Mouse (Mus musculus) stomach, embryonic 16.5 days (tissue): ENCODE measurements around the gene Sft2d1. TPM values are rescaled to one million over a fixed set of nuclear protein-coding genes. Genes with fewer than 3 reads are reported as not detected.

ENCODE experiments used
- ATAC-seq: fragments of 200-750 bp; cut with Nextera tagmentation; 2 replicates; pipeline ENCODE4 v1.8.0; 2017; ENCODE audit warnings: moderate number of reproducible peaks, moderate TSS enrichment; ENCODE audit not compliant: insufficient read depth, low FRiP score
- H3K27ac ChIP-seq: fragments of 300-500 bp; sonication (generic); 2 replicates; pipeline ENCODE4 v1.5.1; 2014; ENCODE audit warnings: low read length
- H3K27me3 ChIP-seq: fragments of 300-500 bp; sonication (generic); 2 replicates; pipeline ENCODE4 v1.6.1; 2014; ENCODE audit warnings: low read length, control low read depth, mixed read lengths; ENCODE audit not compliant: control insufficient read depth, insufficient read depth
- H3K36me3 ChIP-seq: fragments of 300-500 bp; sonication (generic); 2 replicates; pipeline ENCODE4 v1.6.1; 2014; ENCODE audit warnings: low read length; ENCODE audit not compliant: control insufficient read depth, insufficient read depth
- H3K4me1 ChIP-seq: fragments of 300-500 bp; sonication (generic); 2 replicates; pipeline ENCODE4 v1.6.1; 2014; ENCODE audit warnings: low read length, control low read depth, mixed read lengths; ENCODE audit not compliant: control insufficient read depth, insufficient read depth
- H3K4me2 ChIP-seq: fragments of 300-500 bp; sonication (generic); 2 replicates; pipeline ENCODE4 v1.6.1; 2014; ENCODE audit warnings: low read depth, low read length, mixed read lengths
- H3K4me3 ChIP-seq: fragments of 300-500 bp; sonication (generic); replicated peaks from 2 replicates; pipeline ENCODE4 v1.5.1; 2014; ENCODE audit warnings: mild to moderate bottlenecking, low read length
- H3K9ac ChIP-seq: fragments of 300-500 bp; sonication (generic); 2 replicates; pipeline ENCODE4 v1.6.1; 2014; ENCODE audit warnings: low read length
- H3K9me3 ChIP-seq: fragments of 300-500 bp; sonication (generic); replicated peaks from 2 replicates; pipeline ENCODE4 v1.6.1; 2016; ENCODE audit warnings: low read length, control low read depth; ENCODE audit not compliant: control insufficient read depth
- WGBS: fragments of 180-500 bp; shearing (Covaris S2); extraction: QIAGEN DNeasy Blood & Tissue Kit; methylation state at CpG from one replicate; pipeline ENCODE4 v1.1.7; 2014; 5-methylcytosine and 5-hydroxymethylcytosine counted together
- polyA plus RNA-seq: library from polyadenylated mRNA; unstranded; fragments of >200 nt; fragmentation: Nextera tagmentation; extraction: Ambion mirVana; gene quantifications from 2 replicates; pipeline ENCODE4 v1.2.1, GENCODE M21; 2015

The Sft2d1 gene
- polyA plus RNA-seq, 1 experiment from 2014 or later = 74.8 TPM

DNA sequence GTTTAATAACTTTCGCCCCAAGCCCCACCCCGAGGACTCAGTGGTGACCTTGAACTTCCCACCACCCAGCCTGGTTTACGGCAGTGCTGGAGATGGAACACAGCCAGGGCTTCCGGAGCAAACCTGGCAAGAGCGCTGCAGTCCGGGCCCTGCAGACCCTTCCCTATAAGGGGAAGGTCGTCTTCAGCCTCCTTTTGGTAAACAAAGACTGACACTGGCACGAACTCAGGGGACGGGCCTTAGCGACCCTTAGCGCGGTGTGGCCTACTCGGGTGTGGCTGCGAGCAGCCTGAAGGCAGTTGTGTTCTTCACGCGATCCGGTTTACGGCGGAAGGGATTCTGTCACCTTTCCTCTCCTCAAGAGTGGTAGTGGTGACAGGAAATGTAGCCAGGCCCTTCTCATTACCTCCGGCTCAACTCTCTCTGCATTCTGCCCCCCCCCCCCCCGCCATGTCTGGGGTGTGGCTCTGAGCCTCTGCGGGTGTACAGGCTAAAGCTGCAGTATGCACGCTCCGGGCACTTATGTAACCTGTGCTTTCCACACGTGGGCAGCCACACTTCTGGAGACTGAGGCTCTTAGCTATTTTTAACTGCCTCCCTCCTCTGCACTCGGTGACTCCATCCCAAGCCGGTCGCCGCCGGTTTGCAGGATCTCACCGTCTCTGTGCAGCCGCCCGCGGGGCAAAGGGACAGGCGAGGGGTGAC, 27.9 kb upstream of the Sft2d1 start, which contains the start of gene Mpc1:
Gene Mpc1, plus strand, starts transcription at position 84 of the 705 bp plus-strand sequence.
- WGBS = under 1% methylated on average over 35 of the region's 35 CpGs
- Histone ChIP-seq H3K4me2 (peak within 1 kb of the TSS; percentile 99), H3K9ac (peak within 1 kb of the TSS; percentile 93), H3K36me3 (no peaks in the 10 kb centered on the region), H3K27ac (peak within 1 kb of the TSS; percentile 98), H3K4me3 (peak within 1 kb of the TSS; percentile 94), H3K27me3 (no peaks in the 10 kb centered on the region; the same call in 1 of the 2 replicates), H3K4me1 (peaks cover 4% of the 10 kb centered on the region), H3K9me3 (no peaks in the 10 kb centered on the region)
- ATAC-seq = peak; percentile 70

GRCm38 (mm10) chr17:8283526-8284253, 27.2 kb upstream of the Sft2d1 start:
- ATAC-seq = peak; percentile 98
- Histone ChIP-seq H3K9me3 (no peaks in the 10 kb centered on the region), H3K4me1 (peaks cover 4% of the 10 kb centered on the region), H3K27me3 (no peaks in the 10 kb centered on the region), H3K27ac (peak overlapping the region; percentile 98), H3K36me3 (no peaks in the 10 kb centered on the region), H3K4me2 (peak overlapping the region; percentile 99), H3K4me3 (peak overlapping the region; percentile 94), H3K9ac (peak overlapping the region; percentile 93)
- under 1% methylated on average over 77 of the region's 77 CpGs for WGBS

DNA sequence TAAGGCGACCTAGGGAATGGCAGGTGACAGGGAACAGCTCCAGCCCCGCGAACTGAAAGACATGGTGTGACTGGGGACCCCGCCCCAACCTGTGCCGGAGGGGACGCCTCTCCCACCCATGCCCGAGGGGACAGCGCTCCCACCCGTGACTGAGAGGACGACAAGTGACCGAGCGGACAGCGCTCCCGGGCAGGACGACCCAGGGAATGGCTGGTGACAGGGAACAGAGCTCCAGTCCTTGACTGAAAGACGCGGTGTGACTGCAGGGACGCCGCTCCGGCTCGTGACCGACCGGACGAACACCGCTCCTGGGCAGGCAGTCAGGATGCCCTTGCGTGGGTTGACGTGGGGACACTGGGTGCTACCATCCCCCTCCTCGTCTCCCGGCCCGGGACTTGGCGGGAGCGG, 26.6 kb upstream of the Sft2d1 start:
- no peaks in the 10 kb centered on the region for H3K27me3 ChIP-seq
- H3K4me2 ChIP-seq = peak overlapping the region; percentile 99
- WGBS = under 1% methylated on average over 32 of the region's 32 CpGs
- H3K4me1 ChIP-seq = peaks cover 4% of the 10 kb centered on the region
- peak overlapping the region; percentile 84; the same call in 1 of the 2 replicates for H3K27ac ChIP-seq
- H3K36me3 ChIP-seq = no peaks in the 10 kb centered on the region
- peak overlapping the region; percentile 85 for H3K9ac ChIP-seq
- H3K4me3 ChIP-seq = peak overlapping the region; percentile 94
- peak; percentile 41 for ATAC-seq
- no peaks in the 10 kb centered on the region for H3K9me3 ChIP-seq

GRCm38 (mm10) chr17:8285056-8285455, 25.8 kb upstream of the Sft2d1 start:
- peaks cover 4% of the 10 kb centered on the region for H3K4me1 ChIP-seq
- no peak overlapping the region for H3K27ac ChIP-seq
- H3K36me3 ChIP-seq = no peaks in the 10 kb centered on the region
- no peak overlapping the region for H3K9ac ChIP-seq
- no peak for ATAC-seq
- H3K9me3 ChIP-seq = no peaks in the 10 kb centered on the region
- H3K4me3 ChIP-seq = peak overlapping the region; percentile 94; the same call in 1 of the 2 replicates
- no peaks in the 10 kb centered on the region for H3K27me3 ChIP-seq
- peak overlapping the region; percentile 99 for H3K4me2 ChIP-seq
- 27% methylated on average over 8 of the region's 8 CpGs for WGBS

DNA sequence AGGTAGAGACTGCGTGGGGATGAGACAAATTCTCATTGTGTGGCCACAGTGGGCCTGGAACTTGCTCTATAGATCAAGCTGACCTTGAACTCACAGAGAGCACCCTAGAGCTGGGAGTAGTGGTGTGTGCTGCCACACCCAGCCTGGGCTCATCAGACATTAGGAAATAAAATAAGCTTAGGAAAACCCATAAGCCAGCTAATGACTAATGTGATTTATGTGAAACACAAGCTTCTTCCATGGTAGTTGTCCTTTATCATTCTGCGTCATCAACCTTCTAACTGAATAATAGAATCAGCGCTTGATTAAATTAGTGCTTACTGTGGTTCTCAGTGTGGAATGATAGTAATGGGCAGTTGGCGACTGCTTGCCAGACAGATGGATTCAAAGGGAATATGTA, 23.9 kb upstream of the Sft2d1 start:
- H3K27ac ChIP-seq = no peak overlapping the region
- no peaks in the 10 kb centered on the region for H3K9me3 ChIP-seq
- WGBS = 86% methylated on average over 4 of the region's 4 CpGs
- no peak overlapping the region for H3K4me3 ChIP-seq
- H3K4me1 ChIP-seq = peaks cover 4% of the 10 kb centered on the region
- H3K9ac ChIP-seq = no peak overlapping the region
- H3K36me3 ChIP-seq = no peaks in the 10 kb centered on the region
- ATAC-seq = no peak
- no peaks in the 10 kb centered on the region for H3K27me3 ChIP-seq
- H3K4me2 ChIP-seq = no peak overlapping the region

- H3K36me3 ChIP-seq = no peaks in the 10 kb centered on the region
- peaks cover 1% of the 10 kb centered on the region for H3K4me1 ChIP-seq
- no peak overlapping the region for H3K4me3 ChIP-seq
- no peak for ATAC-seq
- H3K9me3 ChIP-seq = no peaks in the 10 kb centered on the region
- 93% methylated on average over 3 of the region's 3 CpGs for WGBS
- H3K27me3 ChIP-seq = no peaks in the 10 kb centered on the region
- H3K9ac ChIP-seq = no peak overlapping the region
- H3K4me2 ChIP-seq = no peak overlapping the region
- no peak overlapping the region for H3K27ac ChIP-seq
Observed at GRCm38 (mm10) chr17:8289993-8290679, 20.8 kb upstream of the Sft2d1 start.

GRCm38 (mm10) chr17:8290736-8291135, 20.2 kb upstream of the Sft2d1 start:
- no peak for ATAC-seq
- Histone ChIP-seq H3K4me2 (no peak overlapping the region), H3K36me3 (no peaks in the 10 kb centered on the region), H3K9me3 (no peaks in the 10 kb centered on the region), H3K4me3 (no peak overlapping the region), H3K4me1 (no peaks in the 10 kb centered on the region), H3K9ac (no peak overlapping the region), H3K27me3 (no peaks in the 10 kb centered on the region), H3K27ac (no peak overlapping the region)

DNA sequence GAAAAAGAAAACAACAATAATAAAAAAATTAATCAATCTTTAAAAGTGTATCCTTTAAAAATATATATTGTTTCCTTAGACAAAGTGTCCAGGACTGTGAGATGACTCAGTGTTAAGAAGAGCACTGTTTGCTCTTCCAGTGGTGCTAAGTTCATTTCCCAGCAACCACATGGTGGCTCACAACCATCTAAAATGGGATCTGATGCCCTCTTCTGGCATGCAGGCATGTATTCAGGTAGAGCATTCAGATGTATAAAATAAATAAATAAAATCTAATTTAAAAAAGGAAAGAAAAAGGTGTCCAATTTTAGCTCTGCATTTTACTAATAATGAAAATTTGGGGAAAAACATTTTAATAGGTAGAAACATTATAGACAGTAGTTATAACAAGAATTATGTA, 15.1 kb upstream of the Sft2d1 start:
- H3K4me2 ChIP-seq = no peak overlapping the region
- no peak overlapping the region for H3K4me3 ChIP-seq
- H3K27me3 ChIP-seq = no peaks in the 10 kb centered on the region
- no peaks in the 10 kb centered on the region for H3K4me1 ChIP-seq
- H3K9ac ChIP-seq = no peak overlapping the region
- ATAC-seq = no peak
- no peaks in the 10 kb centered on the region for H3K9me3 ChIP-seq
- no peak overlapping the region for H3K27ac ChIP-seq
- no peaks in the 10 kb centered on the region for H3K36me3 ChIP-seq

DNA sequence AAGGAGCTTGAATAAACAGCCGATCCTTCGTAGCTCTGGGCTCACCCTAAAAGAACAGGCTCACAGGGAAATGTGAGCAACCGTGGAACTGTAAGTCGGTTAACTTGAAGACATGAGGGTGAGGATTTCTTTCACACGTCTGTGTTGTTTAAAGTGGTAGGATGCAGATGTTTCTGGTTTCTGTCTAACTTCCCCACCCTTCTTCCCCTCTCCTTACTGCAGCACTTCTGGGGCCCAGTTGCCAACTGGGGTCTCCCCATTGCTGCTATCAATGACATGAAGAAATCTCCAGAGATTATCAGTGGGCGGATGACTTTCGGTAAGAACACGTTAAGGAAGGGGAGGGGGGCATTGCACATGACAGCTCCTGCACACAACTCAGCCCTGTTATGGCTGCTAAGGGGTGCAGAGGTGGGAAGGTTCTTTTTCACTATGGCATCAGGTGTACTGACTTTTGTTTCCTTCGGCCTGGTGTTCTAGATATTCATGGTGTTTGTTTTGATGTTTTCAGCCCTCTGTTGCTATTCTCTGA, 14.5 kb upstream of the Sft2d1 start:
- H3K27ac ChIP-seq = no peak overlapping the region
- H3K4me2 ChIP-seq = no peak overlapping the region
- no peak overlapping the region for H3K9ac ChIP-seq
- no peak for ATAC-seq
- no peaks in the 10 kb centered on the region for H3K27me3 ChIP-seq
- no peaks in the 10 kb centered on the region for H3K36me3 ChIP-seq
- WGBS = 74% methylated on average over 9 of the region's 9 CpGs
- no peak overlapping the region for H3K4me3 ChIP-seq
- H3K4me1 ChIP-seq = no peaks in the 10 kb centered on the region
- no peaks in the 10 kb centered on the region for H3K9me3 ChIP-seq
